In the genomic region with DNA sequence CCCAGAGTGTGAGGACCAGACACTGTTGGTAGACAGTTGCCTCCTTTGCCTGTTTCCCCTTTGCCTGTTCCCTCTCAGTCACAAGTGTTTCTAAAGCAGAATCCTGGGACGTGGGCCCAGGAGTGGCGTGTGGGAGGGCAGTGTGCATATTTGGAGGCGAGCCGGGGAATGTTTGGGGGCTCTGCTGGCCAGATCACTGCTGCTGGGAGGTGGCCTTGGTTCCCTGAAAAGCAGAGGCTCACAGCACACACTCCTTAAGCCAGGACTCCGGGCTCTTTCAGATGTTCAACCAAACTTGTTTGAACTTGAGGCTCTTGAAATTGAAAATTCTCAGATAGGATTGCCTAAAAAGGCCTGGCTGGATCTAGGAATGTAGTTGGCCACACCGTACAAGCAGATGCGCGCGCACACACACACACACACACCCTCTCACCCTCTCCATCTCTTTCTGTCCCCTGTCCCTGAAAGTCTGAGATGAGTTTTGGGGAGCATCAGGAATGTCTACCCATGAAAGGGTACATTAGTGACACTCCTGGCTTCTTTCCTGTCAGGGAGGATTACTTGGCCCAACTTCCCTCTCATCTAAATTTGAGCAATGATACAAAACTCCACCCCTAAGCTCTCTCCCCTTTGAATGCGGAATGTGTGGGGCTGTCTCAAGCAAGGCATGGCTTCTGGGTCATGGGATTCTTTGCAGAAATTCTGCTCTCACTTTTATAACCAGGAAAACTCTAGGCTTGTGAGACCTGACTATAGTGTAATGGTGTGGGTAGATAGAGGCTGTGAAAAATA, we compare ENCODE assay signal across 9 mouse cellular contexts. TPM values are rescaled to one million over a fixed set of nuclear protein-coding genes. Genes with fewer than 3 reads are reported as not detected.
DNase-seq lines count a peak whose midpoint lies in the region; ATAC-seq and TF ChIP-seq lines count a peak whose summit lies in the region.
"Had no signal": no experiment of that assay in that cellular context is flagged by ENCODE, and none has a peak within 500 bp of the region (broad histone marks: within the 10 kb centered on the region; RNA-seq: fewer than 3 reads in every experiment).

No protein-coding gene starts in this region.

- no peaks in the 10 kb centered on the region for H3K27me3 ChIP-seq in heart, embryonic 15.5 days
- no peaks in the 10 kb centered on the region for H3K27me3 ChIP-seq in limb, embryonic 14.5 days (ENCODE audit: control insufficient read depth, insufficient read depth, low read length)

- WGBS in heart, embryonic 15.5 days: 44% methylated on average over 10 of the region's 10 CpGs
- WGBS in limb, embryonic 14.5 days: 74% methylated on average over 10 of the region's 10 CpGs

- no peak for TF ChIP-seq POLR2A in limb, embryonic 14.5 days (IDR thresholded peaks at IDR 0.05; ENCODE audit: borderline replicate concordance, extremely low read depth, insufficient read depth, insufficient read length)

- no peak overlapping the region for H3K4me2 ChIP-seq in heart, embryonic 15.5 days
- H3K4me2 ChIP-seq in limb, embryonic 14.5 days (replicated peaks; ENCODE audit: low read depth, low read length, severe bottlenecking): no peak overlapping the region

- no peaks in the 10 kb centered on the region for H3K9me3 ChIP-seq in heart, embryonic 15.5 days (replicated peaks)
- H3K9me3 ChIP-seq in limb, embryonic 14.5 days (ENCODE audit: control insufficient read depth, low read length): no peaks in the 10 kb centered on the region

- no peaks in the 10 kb centered on the region for H3K36me3 ChIP-seq in heart, embryonic 15.5 days
- H3K36me3 ChIP-seq in limb, embryonic 14.5 days (ENCODE audit: control insufficient read depth, insufficient read depth, low read length): peaks cover 23% of the 10 kb centered on the region; the same call in 1 of the 2 replicates

- H3K9ac ChIP-seq in heart, embryonic 15.5 days: no peak overlapping the region
- no peak overlapping the region for H3K9ac ChIP-seq in limb, embryonic 14.5 days (ENCODE audit: low read depth, low read length, severe bottlenecking)

- no peak for DNase-seq in frontal cortex, postnatal 25 days (ENCODE audit: low spot score in 2 of 2)
- DNase-seq in adrenal gland, postnatal 36 days: peak; percentile 57 to 65
- no peak for DNase-seq in limb, embryonic 14.5 days (ENCODE audit: low spot score)
- DNase-seq in skeletal muscle tissue, adult 2 months (ENCODE audit: low read depth, low spot score): peak; percentile 25
- no peak for DNase-seq in spleen, postnatal 14 days (ENCODE audit: low spot score in 2 of 2)
- no peak for DNase-seq in spleen, adult 12 weeks (ENCODE audit: low spot score)

- peak; percentile 74 for ATAC-seq in frontal cortex, adult (ENCODE audit: low TSS enrichment)
- ATAC-seq in heart, embryonic 15.5 days (replicated peaks; ENCODE audit: insufficient number of reproducible peaks, insufficient read depth, low FRiP score, low read depth): peak; percentile 36; the same call in 1 of the 2 replicates
- no peak for ATAC-seq in limb, embryonic 14.5 days (ENCODE audit: low FRiP score, low read depth)

- H3K4me3 ChIP-seq in heart, embryonic 15.5 days: no peak overlapping the region
- no peak overlapping the region for H3K4me3 ChIP-seq in limb, embryonic 14.5 days (replicated peaks; ENCODE audit: low read length)

- H3K4me1 ChIP-seq in heart, embryonic 15.5 days (replicated peaks): peaks cover 72% of the 10 kb centered on the region
- peaks cover 34% of the 10 kb centered on the region for H3K4me1 ChIP-seq in limb, embryonic 14.5 days (ENCODE audit: control insufficient read depth, insufficient read depth, low read length)

- peak overlapping the region; percentile 88 for H3K27ac ChIP-seq in heart, embryonic 15.5 days
- H3K27ac ChIP-seq in limb, embryonic 14.5 days (replicated peaks; ENCODE audit: low read depth, low read length): peak overlapping the region; percentile 28

RNA-seq across cellular contexts. Expression of gene Nkd1, which starts 55.4 kb away (rescaled TPM):
- 10 to 100 TPM; 40.8 to 51.1 TPM for total RNA-seq in adrenal gland, postnatal 36 days (2021)
- polyA plus RNA-seq in heart, embryonic 15.5 days (2015; fragmentation: Nextera tagmentation; extraction: Ambion mirVana): 14.6 and 19.5 TPM in 2 replicates
- polyA plus RNA-seq in limb, embryonic 14.5 days (2012; rRNA removed): 48.6 and 61.4 TPM in 2 replicates
- 53.9 and 66.4 TPM in 2 replicates for polyA plus RNA-seq in limb, embryonic 14.5 days (2014; fragmentation: Nextera tagmentation; extraction: Ambion mirVana)
- polyA plus RNA-seq: C2C12 had no signal

RNA-seq across cellular contexts. Expression of gene Snx20, which starts 59.4 kb away (rescaled TPM):
- total RNA-seq in adrenal gland, postnatal 36 days (2021): 1 to 10 TPM; 1.4 to 2.6 TPM
- polyA plus RNA-seq in heart, embryonic 15.5 days (2015; fragmentation: Nextera tagmentation; extraction: Ambion mirVana): 2.3 and 2.9 TPM in 2 replicates
- polyA plus RNA-seq in limb, embryonic 14.5 days (2012; rRNA removed): 1.5 and 1.9 TPM in 2 replicates
- 2.4 TPM in 2 replicates for polyA plus RNA-seq in limb, embryonic 14.5 days (2014; fragmentation: Nextera tagmentation; extraction: Ambion mirVana)

Comparison
In these comparisons a context has a peak if more than half of its experiments do, and no peak if none do; other contexts are left out.
1. DNase-seq: peak in adrenal gland, postnatal 36 days (2 of 2) and skeletal muscle tissue, adult 2 months (single experiment); none in frontal cortex, postnatal 25 days (0 of 2), limb, embryonic 14.5 days (single experiment), spleen, postnatal 14 days (0 of 2) and spleen, adult 12 weeks (single experiment).